Mouse (Mus musculus) hematopoietic stem cell, adult 5-6 weeks (primary cell): ENCODE results near the gene Dnah12. TPM values are rescaled to one million over a fixed set of nuclear protein-coding genes. Genes with fewer than 3 reads are reported as not detected.
"Not testable (repeated sequence)": the region's sequence is repeated elsewhere in the genome, so short reads cannot be mapped to it uniquely, and the experiment has no call there.

Experiments
- ATAC-seq, 2 experiments: fragments of 125-278 bp in 1 of 2; replicated peaks in 1 of 2; 2 replicates each; pipeline ENCODE4 v1.8.0; 2016 to 2017; ENCODE audit warnings: inconsistent platforms in 2 of 2, mild to moderate bottlenecking in 2 of 2, moderate number of reproducible peaks in 2 of 2, low read depth in 1 of 2, moderate TSS enrichment in 1 of 2; ENCODE audit not compliant: low FRiP score in 2 of 2, poor library complexity in 2 of 2, severe bottlenecking in 2 of 2, insufficient read depth in 1 of 2, low TSS enrichment in 1 of 2
- total RNA-seq: library from RNA; stranded (forward); fragments of 172-1452, 232-1000 nt; gene quantifications from 2 replicates; pipeline ENCODE4 v1.2.3, GENCODE M21; 2017

The Dnah12 gene
- 0.31 and 0.45 TPM in 2 replicates for total RNA-seq

- no peak for ATAC-seq
These were observed at the start of gene Dnah12 for GRCm38 (mm10) chr14:26692974-26693373. Dnah12 (plus strand) TSS chr14:26693274.

DNA sequence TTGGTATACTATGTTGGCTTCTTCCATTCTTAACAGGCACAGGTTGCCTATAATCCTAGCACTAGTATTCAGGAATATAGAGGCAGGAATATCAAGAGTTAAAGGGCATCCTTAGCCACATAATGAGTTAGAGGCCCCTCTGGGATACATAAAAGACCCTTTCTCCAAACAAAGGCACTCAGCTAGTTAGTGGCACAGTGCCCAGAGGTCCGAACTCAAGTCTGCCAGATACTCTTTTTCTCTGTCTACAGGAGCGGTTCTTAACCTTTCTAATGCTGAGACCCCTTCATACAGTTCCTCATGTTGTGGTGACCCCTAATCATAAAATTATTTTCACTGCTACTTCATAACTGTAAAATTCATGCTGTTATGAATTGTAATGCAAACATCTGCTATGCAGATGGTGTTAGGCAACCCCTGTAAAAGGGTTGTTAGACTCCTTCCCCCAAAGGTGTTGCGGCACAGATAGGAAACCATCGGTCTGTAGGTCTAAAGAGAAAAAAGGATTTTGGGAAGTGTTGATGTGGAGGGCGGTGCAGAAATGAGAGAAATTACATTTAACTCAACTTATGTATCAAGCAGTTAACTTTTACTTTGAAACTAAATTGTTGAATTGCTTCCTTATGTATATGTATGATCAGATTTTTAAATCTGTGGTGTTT, 47.0 kb upstream of the Dnah12 start:
- ATAC-seq, result no peak

DNA sequence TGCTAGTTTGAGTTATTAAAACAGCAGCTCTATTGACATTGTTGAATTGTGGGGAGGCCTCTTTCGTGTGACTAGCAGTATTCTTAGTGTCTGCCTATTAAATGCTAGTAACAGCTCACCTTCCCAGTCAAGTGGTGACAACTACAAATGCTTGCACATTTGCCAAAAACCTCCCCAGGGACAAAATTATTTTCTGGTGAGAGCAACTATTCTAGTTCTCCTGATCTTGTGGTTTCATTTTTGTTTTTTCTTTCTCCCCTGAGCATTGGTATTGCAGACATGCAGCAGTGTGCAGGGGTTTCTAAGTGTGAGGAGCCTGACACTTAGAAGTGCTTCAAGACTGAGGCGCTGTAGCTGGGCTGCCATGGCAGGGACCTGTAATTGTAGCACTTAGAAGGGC, 45.3 kb upstream of the Dnah12 start:
- ATAC-seq, result no peak

DNA sequence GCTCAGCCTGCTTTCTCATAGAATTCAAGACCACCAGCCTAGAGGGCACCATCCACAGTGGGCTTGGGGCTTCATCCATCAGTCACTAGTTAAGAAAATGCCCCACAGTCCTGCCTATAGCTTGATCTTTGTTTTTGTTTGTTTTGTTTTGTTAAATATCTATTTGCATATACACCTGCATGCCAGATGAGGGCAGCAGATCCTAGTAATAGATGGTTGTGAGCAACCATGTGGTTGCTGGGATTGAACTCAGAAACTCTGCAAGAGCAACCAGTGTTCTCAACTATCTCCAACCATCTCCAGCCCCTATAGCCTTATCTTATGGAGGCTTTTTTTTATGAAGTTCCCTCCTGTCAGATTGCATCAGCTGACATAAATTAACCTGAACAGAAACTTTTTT, 41.2 kb upstream of the Dnah12 start:
- peak; percentile 32 to 47; a peak in 3 of 4 replicates for ATAC-seq

GRCm38 (mm10) chr14:26658178-26658577, 34.9 kb upstream of the Dnah12 start:
- ATAC-seq, result no peak

DNA sequence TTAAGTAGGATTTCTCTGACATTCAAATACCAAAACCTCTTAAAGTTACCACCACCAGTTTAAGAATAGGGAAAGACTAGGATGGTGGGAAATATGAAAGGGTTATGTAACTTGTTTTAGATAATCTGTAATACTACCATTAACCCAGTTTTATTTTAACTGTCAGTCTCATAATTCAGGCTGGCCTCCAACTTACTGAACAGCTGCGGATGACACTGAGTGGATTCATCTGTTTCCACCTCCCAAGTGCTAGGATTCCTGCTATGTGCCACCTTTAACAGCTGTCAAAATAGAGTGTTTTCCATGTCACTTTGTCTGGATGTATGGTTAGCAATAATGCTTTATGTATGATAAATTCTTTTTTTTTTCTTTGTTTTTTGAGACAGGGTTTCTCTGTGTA, 32.8 kb upstream of the Dnah12 start:
- no peak for ATAC-seq

- ATAC-seq, result no peak
These were observed 31.1 kb upstream of the Dnah12 start for GRCm38 (mm10) chr14:26662016-26662415.

DNA sequence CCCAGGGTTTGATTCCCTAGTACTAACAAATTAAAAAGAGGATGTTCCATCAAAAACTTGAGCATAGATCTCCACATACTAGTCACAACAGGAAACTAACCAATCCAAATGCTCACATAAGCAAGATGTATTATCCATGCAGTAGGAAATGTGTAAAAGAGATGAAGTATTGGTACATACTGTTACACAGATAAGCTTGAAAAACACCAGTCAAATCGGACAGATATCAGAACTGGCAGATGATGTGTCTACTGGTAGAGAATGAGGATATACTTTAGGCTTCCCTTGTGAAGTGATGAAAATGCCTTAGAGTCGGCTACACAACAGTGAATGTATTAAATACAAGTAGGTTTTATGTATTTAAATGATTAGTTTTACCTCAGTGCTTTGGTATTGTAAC, 30.6 kb upstream of the Dnah12 start:
- no peak for ATAC-seq

DNA sequence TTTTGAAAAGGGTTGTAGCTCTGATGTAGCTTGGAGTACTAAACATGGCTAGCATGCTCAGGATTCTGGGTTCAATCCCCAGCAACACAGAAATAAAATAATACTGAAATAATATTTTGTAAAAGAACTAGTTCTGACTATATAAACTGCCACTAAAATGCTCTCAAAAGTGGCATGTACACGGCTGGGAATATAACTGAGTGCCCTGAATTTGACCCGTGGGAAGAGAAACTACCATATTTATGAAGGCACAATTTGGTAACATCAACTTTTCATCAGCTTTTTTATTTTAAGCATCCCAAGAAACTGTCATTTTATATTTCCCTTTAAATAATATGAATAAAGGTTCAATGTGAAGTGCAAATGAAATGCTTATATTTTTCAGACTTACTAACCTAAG, 29.2 kb upstream of the Dnah12 start:
- ATAC-seq, result no peak

- no peak for ATAC-seq
These were observed 25.1 kb upstream of the Dnah12 start for GRCm38 (mm10) chr14:26667991-26668370.

DNA sequence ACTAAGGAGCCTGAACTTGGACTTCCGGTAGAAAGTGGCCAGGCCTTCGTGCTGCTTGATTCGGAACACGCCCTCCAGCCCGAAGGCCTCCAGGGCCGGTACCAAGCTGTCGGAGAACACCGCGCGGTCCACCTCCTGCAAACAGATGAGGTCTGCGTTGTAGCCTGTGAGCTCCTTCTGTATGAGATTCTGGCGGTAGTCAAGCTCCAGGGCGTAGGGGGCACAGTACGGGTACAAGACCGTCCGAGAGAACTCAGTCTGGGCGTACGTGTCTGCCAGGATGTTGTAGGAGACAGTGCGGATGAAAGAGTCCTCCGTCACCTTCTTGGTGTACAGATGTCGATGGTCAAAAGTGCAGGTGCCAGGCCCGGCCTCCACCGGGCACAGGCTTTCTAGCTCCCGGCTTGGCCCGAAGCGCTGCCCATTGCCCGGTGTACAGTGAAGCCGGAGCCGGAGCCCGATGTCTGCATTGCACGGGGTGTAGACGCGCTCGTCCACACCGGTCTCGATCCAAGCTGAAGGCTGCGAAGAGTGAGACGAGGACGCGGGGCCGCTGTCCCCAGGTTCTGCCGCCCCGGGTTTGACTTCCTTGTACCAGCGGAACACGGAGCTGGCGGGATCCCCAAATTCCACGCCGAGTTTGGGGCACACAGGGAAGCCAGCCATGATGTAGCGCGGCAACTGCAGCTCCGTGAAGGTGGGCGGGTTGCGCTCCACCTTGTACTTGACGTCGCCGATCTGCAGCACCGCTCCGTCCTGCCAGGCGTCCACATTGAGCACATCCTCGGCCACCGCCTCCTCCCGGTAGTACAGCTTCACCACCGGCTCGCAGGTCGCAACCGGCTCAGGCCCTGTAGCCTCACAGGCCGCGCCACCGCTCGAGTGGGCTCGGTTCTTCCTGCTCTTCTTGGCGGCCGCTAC, 24.4 kb upstream of the Dnah12 start:
- peak; percentile 28 to 49; a peak in 3 of 4 replicates for ATAC-seq

GRCm38 (mm10) chr14:26669292-26670073, 23.6 kb upstream of the Dnah12 start, which contains the start of gene Pde12:
Pde12 (minus strand) TSS chr14:26669883.
- peak; percentile 85 to 88 for ATAC-seq

DNA sequence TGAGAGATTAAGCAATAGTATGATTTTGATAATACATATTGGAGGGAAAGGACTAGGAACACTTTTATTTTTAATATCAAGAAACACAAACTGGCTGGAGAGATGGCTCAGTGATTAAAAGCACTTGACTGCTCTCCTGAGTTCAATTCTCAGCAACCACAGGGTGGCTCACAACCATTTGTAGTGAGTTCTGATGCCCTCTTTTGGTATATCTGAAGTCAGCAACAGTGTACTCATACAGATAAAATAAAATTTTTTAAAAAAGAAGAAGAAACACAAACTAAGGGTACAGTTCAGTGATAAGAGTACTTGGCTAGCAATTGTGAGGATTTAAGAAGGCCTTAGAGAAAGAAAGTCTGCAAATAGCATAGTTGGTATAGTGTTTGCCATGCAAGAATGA, 22.1 kb upstream of the Dnah12 start:
- no peak for ATAC-seq

- not testable (repeated sequence) for ATAC-seq
These were observed 21.0 kb upstream of the Dnah12 start for GRCm38 (mm10) chr14:26671870-26672615.

DNA sequence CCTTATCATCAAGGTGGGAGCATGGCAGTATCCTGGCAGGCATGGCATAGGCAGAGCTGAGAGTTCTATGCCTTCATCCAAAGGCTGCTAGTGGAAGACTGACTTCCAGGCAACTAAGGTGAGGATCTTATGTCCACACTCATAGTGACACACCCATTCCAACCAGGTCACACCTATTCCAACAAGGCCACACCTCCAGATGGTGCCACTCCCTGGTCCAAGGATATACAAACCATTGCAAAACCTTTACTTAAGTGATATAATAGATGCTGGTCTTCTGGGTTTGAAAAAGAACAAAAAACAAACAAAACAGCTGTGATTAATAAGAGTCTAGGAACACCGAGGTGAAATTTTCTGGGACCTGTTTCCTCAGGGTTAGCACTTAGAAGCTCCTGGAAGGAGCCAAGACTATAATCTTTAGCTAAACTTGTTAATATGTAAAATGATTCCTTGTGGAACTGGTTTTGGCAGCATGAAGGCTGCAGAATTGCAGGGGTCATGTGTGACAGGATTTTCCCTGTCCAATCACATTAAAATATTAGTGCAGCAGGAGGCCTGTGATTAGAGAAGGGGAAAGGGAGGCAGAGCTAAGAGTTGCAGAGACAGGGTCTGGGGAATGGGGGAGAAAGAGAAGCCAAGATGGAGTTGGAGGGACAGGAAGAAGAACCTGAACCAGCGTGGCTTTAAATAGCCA, 18.5 kb upstream of the Dnah12 start:
- not testable (repeated sequence) for ATAC-seq

DNA sequence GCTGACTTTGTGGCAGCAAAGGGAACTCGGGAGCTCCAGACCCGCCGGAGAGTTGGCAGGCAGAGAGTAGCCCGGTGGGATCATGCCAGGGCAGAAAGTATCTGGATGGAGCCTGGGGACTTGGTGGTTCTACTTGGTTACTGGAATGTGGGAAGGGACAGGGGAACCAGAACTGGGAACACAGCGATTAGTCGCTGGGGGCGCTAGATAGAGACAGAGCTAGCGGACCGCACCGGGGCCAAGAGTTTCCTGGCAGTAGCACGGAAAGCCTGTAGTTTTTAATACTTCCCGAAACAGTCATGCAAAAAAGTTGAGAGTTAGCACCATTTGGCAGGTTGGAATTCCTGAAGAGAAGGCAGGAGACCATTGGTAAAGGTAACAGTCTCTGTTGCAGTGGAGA, 17.7 kb upstream of the Dnah12 start:
- ATAC-seq, result peak; percentile 52 to 73

DNA sequence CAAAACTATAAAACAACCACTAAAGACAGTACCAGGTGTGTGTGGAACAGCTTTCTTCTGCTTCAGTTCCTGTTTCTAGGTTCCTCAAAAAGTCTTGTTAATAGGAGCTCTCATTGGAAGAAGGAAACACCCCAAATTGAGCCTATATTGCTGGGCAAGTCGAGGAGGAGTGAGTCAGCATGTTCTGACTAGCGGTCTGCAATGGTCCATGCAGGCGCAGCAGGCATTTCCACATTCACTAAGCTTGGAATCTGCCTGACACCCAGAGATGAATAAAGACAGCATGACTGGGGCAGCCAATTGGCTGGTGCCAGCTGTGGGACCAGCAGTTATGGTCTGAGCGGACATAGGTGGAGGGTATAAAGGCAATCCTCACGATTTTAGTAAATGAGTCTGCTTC, 17.3 kb upstream of the Dnah12 start:
- ATAC-seq, result peak; percentile 96 to 98
